Mouse (Mus musculus): ENCODE results near the gene Fzr1. TPM values are rescaled to one million over a fixed set of nuclear protein-coding genes. Genes with fewer than 3 reads are reported as not detected.

Fzr1 gene
- polyA plus RNA-seq, 1 experiment from 2014 or later: 127 TPM

DNA sequence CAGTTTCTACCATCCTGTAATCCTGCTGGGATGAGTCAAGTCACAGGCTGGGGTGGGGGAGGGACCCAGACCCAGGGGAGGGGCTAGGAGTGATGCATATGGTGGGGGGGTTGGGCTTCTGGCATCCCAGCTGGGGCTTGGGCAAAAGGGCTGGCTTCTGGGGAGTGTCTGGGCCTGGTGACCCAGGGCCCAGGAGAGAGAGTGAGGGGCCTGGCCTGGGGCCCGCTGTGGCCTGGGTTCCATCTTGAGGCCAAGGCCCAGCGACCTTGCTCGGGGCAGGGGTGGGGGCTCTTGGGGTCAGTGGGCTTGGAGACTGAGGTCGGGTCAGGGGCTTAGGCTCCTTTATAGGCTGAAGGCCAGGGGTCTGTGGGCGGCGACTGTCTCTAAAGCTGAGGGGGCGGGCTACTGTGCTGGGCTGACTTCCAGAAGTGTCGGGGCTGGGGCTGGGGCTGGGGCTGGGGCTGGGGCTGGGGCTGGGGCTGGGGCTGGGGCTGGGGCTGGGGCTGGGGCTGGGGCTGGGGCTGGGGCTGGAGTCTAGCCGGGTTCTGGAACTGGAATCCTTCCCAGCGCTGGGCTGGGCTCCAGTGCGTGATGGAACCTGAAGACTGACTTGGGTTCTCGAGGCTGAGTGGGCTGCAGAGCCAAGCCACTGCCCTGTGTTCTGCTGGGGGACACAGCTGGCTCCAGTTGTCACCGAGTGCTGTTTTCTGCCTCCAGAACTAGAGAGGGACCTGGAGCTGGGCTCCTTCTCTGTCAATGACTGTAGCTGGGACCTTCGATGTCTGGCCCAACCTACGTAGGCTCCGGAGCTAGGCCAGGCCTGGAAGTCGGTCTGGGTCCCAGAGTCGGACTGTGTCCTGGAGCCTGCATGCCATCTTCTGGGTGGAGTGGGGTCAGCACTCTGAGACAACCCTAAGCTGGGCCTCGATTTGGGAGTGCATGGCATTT is 42.6 kb downstream of the Fzr1 start:
- Histone ChIP-seq H3K4me3 (replicated peaks) (no peak overlapping the region), H3K36me3 (replicated peaks) (no peaks in the 10 kb centered on the region), H3K9me3 (replicated peaks) (no peaks in the 10 kb centered on the region), H3K4me2 (no peak overlapping the region), H3K4me1 (replicated peaks) (peaks cover 7% of the 10 kb centered on the region), H3K9ac (no peak overlapping the region), H3K27me3 (peaks cover 54% of the 10 kb centered on the region), H3K27ac (replicated peaks) (no peak overlapping the region)
- WGBS (ENCODE audit: insufficient replicate concordance): 67% methylated on average over 19 of the region's 19 CpGs
- no peak for ATAC-seq (ENCODE audit: insufficient read depth)

DNA sequence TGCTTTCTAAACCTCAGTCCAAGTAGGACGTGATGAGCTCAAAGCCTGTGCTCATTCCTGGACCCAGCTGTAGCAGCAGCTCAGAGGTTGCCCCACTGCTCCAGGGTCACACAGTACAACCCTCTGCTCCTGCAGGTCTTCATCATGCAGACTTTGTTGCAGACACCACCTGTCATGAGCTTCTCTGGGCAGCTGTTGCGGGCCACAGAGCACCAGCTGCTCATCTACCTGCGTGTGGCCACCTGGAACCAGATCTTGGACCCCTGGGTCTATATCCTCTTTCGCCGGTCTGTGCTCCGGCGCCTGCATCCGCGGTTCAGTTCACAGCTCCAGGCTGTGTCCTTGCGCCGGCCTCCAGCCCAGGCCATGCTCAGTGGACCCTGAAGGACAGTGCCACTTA is 44.0 kb downstream of the Fzr1 start:
- Histone ChIP-seq H3K9ac (no peak overlapping the region), H3K27ac (replicated peaks) (no peak overlapping the region)
- ATAC-seq (ENCODE audit: insufficient read depth): no peak

DNA sequence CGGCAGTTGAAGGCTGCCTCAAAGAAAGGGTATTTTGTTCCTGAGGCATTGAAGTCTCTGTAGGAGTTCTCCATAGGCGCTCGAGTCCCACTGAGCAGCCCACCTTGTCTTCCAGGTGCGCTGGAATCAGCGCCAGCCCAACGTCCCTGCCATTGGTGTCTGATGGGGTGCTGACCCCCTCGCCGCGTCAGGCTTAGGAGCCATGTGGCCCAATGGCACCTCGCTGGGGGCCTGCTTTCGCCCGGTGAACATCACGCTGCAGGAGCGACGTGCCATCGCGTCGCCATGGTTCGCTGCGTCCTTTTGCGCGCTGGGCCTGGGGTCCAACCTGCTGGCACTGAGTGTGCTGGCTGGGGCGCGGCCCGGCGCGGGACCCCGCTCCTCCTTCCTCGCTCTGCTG is 46.0 kb downstream of the Fzr1 start:
- ATAC-seq (ENCODE audit: insufficient read depth): no peak
- Histone ChIP-seq H3K36me3 (replicated peaks) (peaks cover 3% of the 10 kb centered on the region), H3K4me3 (replicated peaks) (no peak overlapping the region), H3K9me3 (replicated peaks) (no peaks in the 10 kb centered on the region), H3K9ac (no peak overlapping the region), H3K27ac (replicated peaks) (no peak overlapping the region), H3K4me1 (replicated peaks) (peaks cover 18% of the 10 kb centered on the region), H3K4me2 (peak overlapping the region; percentile 5; the same call in 1 of the 2 replicates), H3K27me3 (peaks cover 31% of the 10 kb centered on the region)
- WGBS (ENCODE audit: insufficient replicate concordance): 66% methylated on average over 29 of the region's 29 CpGs

More for the DNA sequence above, 44.0 kb downstream of the Fzr1 start:
- H3K4me3 ChIP-seq (replicated peaks): no peak overlapping the region
- H3K36me3 ChIP-seq (replicated peaks): no peaks in the 10 kb centered on the region
- H3K4me2 ChIP-seq: no peak overlapping the region
- WGBS (ENCODE audit: insufficient replicate concordance): 77% methylated on average over 11 of the region's 11 CpGs
- no peaks in the 10 kb centered on the region for H3K4me1 ChIP-seq (replicated peaks)
- H3K9me3 ChIP-seq (replicated peaks): no peaks in the 10 kb centered on the region
- peaks cover 47% of the 10 kb centered on the region for H3K27me3 ChIP-seq

DNA sequence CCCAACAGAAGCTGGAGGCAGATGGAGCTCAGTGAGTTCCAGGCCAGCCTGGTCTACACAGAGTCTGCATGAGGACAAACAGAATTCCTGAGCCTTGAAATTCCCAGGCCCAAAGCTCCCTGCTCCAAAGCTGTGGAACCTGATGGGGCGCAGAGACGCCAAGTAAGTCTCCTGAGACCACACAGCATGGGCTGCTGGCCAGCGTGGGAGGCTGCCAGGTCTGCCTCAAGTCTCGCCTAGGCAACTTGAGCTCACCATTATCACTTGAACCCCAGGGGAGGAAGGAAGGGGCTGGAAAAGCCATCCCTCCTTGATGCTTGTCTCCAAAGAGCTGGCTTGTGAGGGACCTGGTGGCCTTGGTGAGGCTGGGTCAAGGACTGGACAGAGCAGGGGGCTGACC is 48.3 kb downstream of the Fzr1 start:
- WGBS (ENCODE audit: insufficient replicate concordance): 68% methylated on average over 4 of the region's 4 CpGs
- H3K27me3 ChIP-seq: peaks cover 20% of the 10 kb centered on the region
- H3K4me3 ChIP-seq (replicated peaks): no peak overlapping the region
- H3K9me3 ChIP-seq (replicated peaks): no peaks in the 10 kb centered on the region
- no peak overlapping the region for H3K9ac ChIP-seq
- H3K4me2 ChIP-seq: no peak overlapping the region
- ATAC-seq (ENCODE audit: insufficient read depth): no peak
- peaks cover 30% of the 10 kb centered on the region for H3K4me1 ChIP-seq (replicated peaks)
- H3K36me3 ChIP-seq (replicated peaks): peaks cover 26% of the 10 kb centered on the region
- H3K27ac ChIP-seq (replicated peaks): no peak overlapping the region

DNA sequence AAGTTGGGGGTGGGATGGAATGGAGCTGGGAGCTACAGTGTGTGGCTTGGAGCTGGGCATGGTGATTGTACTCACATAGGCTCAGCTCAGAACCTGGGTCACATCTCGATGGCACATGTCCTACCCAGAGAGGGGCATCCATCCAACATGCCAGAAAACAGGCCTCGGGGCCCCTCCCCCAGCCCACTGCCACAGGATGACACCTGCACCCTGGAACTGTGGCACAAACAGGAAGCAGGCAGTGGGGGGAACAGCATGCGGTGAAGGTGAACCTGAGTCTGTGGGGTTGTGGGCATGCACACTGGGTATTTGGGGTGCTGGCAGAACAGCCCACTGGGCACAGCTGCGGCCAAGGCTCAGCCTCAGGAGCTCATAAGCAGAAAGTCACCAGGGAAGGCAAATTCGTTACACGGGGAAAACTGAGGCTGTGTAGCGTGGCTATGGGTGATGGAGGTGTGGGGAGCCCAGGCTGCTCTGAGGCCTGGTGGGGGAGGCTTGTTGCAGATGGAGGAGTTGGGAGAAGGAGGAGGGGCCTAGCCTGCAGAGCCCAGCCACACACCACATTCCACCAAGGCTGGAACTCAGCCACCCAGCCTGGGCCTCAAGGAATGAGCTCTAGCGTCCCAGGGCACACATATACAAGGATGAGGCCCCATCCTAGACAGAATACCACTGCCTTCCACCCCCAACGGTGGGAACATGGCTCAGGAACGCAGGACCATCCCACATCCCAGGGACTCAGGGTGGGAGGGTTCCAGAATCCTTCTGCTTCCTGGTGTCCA is 48.9 kb downstream of the Fzr1 start:
- 55% methylated on average over 10 of the region's 10 CpGs for WGBS (ENCODE audit: insufficient replicate concordance)
- Histone ChIP-seq H3K4me1 (replicated peaks) (peaks cover 30% of the 10 kb centered on the region), H3K9me3 (replicated peaks) (no peaks in the 10 kb centered on the region), H3K27ac (replicated peaks) (0 out of 2 replicates have a peak overlapping the region, but pooled peaks have one; percentile 1), H3K4me2 (0 out of 2 replicates have a peak overlapping the region, but pooled peaks have one; percentile 23), H3K36me3 (replicated peaks) (peaks cover 32% of the 10 kb centered on the region), H3K9ac (no peak overlapping the region), H3K4me3 (replicated peaks) (0 out of 2 replicates have a peak overlapping the region, but pooled peaks have one; percentile 5), H3K27me3 (peaks cover 13% of the 10 kb centered on the region)
- no peak for ATAC-seq (ENCODE audit: insufficient read depth)

DNA sequence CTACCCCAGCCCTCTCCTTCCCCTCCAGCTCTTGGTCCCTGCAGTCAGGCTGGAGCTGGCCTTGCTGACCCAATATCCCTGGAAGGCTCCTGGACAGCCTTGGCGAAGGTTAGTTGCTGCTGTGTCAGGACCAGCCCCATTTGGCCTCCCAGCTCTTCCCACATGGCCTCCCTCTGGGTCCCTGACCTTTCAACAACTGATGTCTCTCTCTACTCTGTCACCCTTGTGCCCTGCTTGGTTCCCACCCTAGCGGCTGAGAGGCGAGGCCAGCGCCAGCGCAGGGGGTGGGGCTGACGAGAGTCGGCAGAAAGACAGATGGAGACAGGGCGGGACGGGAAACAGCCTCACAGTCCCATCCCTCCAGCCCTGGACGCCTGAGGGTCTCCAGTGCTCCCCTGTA is 49.9 kb downstream of the Fzr1 start, which contains the start of gene Tbxa2r:
Tbxa2r (plus strand) TSS at position 346 of the 400 bp plus-strand sequence.
- Histone ChIP-seq H3K4me1 (replicated peaks) (peaks cover 30% of the 10 kb centered on the region), H3K4me3 (replicated peaks) (0 out of 2 replicates have a peak within 1 kb of the TSS, but pooled peaks have one; percentile 5), H3K27me3 (peaks cover 12% of the 10 kb centered on the region), H3K27ac (replicated peaks) (peak within 1 kb of the TSS; percentile 43), H3K9ac (no peak within 1 kb of the TSS), H3K9me3 (replicated peaks) (no peaks in the 10 kb centered on the region), H3K4me2 (peak within 1 kb of the TSS; percentile 23), H3K36me3 (replicated peaks) (peaks cover 42% of the 10 kb centered on the region)
- 13% methylated on average over 10 of the region's 10 CpGs for WGBS (ENCODE audit: insufficient replicate concordance)
- ATAC-seq (ENCODE audit: insufficient read depth): peak; percentile 11; the same call in 1 of the 2 replicates

DNA sequence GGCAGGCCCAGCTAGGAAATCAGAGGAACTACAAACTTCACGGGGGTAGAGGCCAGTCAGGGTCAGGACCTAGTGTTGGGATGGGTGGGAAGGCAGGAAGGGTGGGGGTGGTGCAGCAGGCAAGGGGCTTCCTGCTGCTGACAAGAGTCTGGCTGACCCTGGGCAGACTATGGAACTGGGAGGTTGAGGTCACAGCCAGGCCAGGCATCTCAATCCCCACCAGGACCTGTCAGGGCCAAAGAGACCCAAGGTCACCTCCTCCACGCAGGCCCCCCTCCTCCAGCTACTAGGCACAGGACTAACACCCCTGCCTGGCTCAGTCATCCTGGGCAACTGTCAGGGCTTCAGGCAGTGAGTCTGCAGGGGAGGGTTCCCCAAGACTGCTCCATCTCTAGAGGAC is 50.4 kb downstream of the Fzr1 start:
- Histone ChIP-seq H3K4me1 (replicated peaks) (peaks cover 32% of the 10 kb centered on the region), H3K27me3 (peaks cover 9% of the 10 kb centered on the region), H3K9ac (no peak overlapping the region), H3K4me2 (no peak overlapping the region), H3K36me3 (replicated peaks) (peaks cover 46% of the 10 kb centered on the region), H3K27ac (replicated peaks) (peak overlapping the region; percentile 43), H3K4me3 (replicated peaks) (no peak overlapping the region), H3K9me3 (replicated peaks) (no peaks in the 10 kb centered on the region)
- 31% methylated on average over 2 of the region's 2 CpGs for WGBS (ENCODE audit: insufficient replicate concordance)
- 0 out of 2 replicates have a peak, but pooled peaks have one; percentile 16 for ATAC-seq (ENCODE audit: insufficient read depth)

DNA sequence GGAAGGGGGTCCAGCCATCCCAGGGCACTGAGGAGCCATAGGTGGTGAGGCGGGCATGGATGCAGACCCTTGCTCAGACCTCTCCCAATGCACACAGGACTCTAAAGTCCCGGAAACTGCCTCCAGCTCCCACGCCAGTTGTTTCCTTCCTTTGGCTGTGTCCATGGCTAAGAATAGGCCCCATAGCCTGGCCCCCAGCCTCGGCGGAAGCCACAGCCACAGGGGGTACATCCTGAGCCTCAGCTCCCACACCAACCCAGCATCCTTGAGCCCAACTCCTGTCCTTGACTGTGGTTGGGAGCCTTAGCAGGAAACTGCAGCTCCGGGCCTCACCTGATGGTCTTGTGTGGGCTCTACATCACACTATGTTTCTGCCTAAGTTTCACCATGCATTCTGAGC is 51.5 kb downstream of the Fzr1 start:
- 46% methylated on average over 6 of the region's 6 CpGs for WGBS (ENCODE audit: insufficient replicate concordance)
- no peak overlapping the region for H3K9ac ChIP-seq

DNA sequence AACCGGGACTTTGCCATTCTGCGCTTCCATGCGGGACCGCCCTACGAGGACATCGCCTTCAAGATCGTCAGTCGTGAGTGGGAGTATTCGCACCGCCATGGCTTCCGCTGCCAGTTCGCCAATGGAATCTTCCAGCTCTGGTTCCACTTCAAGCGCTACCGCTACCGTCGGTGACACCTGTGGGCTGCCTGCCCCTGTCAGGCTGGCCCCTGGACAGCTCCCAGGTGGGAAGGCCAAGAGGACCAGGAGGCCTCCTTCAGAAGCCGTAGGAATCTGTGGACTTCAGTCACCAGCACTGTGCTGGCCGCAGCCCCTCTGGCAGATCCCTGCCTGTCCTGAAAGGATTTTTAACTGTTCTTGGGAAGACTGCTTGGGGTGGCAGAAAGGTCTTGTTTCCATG is 52.5 kb downstream of the Fzr1 start:
- ATAC-seq (ENCODE audit: insufficient read depth): no peak
- Histone ChIP-seq H3K9ac (no peak overlapping the region), H3K9me3 (replicated peaks) (no peaks in the 10 kb centered on the region), H3K36me3 (replicated peaks) (peaks cover 55% of the 10 kb centered on the region), H3K27ac (replicated peaks) (no peak overlapping the region), H3K4me1 (replicated peaks) (peaks cover 48% of the 10 kb centered on the region), H3K4me2 (no peak overlapping the region), H3K4me3 (replicated peaks) (no peak overlapping the region), H3K27me3 (no peaks in the 10 kb centered on the region)
- 91% methylated on average over 18 of the region's 18 CpGs for WGBS (ENCODE audit: insufficient replicate concordance)

More for the DNA sequence above, 51.5 kb downstream of the Fzr1 start:
- Histone ChIP-seq H3K27ac (replicated peaks) (no peak overlapping the region), H3K4me1 (replicated peaks) (peaks cover 43% of the 10 kb centered on the region), H3K4me2 (no peak overlapping the region), H3K9me3 (replicated peaks) (no peaks in the 10 kb centered on the region), H3K4me3 (replicated peaks) (no peak overlapping the region), H3K36me3 (replicated peaks) (peaks cover 55% of the 10 kb centered on the region), H3K27me3 (no peaks in the 10 kb centered on the region)
- no peak for ATAC-seq (ENCODE audit: insufficient read depth)

DNA sequence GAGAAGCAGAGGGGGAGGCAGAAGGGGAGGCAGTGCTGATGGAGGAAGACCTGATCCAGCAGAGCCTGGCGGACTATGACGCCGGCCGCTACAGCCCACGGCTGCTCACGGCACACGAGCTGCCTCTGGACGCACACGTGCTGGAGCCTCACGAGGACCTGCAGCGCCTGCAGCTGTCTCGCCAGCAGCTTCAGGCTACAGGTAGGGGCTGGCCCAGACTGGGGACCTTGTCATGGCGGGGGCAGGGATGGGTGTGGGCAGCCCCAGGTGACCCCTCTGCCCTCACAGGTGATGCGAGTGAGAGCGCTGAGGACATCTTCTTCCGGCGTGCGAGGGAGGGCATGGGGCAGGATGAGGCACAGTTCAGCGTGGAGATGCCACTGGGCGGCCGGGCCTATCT is 53.1 kb downstream of the Fzr1 start:
- H3K4me1 ChIP-seq (replicated peaks): peaks cover 48% of the 10 kb centered on the region
- 92% methylated on average over 21 of the region's 21 CpGs for WGBS (ENCODE audit: insufficient replicate concordance)

More for the DNA sequence above, 53.1 kb downstream of the Fzr1 start:
- no peaks in the 10 kb centered on the region for H3K27me3 ChIP-seq
- H3K4me2 ChIP-seq: no peak overlapping the region
- H3K36me3 ChIP-seq (replicated peaks): peaks cover 55% of the 10 kb centered on the region
- H3K9me3 ChIP-seq (replicated peaks): no peaks in the 10 kb centered on the region
- H3K4me3 ChIP-seq (replicated peaks): no peak overlapping the region
- no peak overlapping the region for H3K9ac ChIP-seq
- no peak overlapping the region for H3K27ac ChIP-seq (replicated peaks)
- ATAC-seq (ENCODE audit: insufficient read depth): no peak

Data from liver, embryonic 15.5 days (tissue).